In genomic region chrX:11840319-11841035, GRCm38 (mm10) we compare ENCODE assay signal across 11 mouse cellular contexts.
A peak's percentile ranks its signal among the peaks of the same experiment; 100 is the strongest.
DNase-seq lines count a peak whose midpoint lies in the region; ATAC-seq and TF ChIP-seq lines count a peak whose summit lies in the region.
"Had no signal": no experiment of that assay in that cellular context is flagged by ENCODE, and none has a peak within 500 bp of the region (broad histone marks: within the 10 kb centered on the region; RNA-seq: fewer than 3 reads in every experiment).

No protein-coding gene starts in this region.

- H3K36me3 ChIP-seq in kidney, adult 2 months (ENCODE audit: control insufficient read depth, insufficient read depth, low read length), result no peaks in the 10 kb centered on the region
- H3K36me3 ChIP-seq in heart, embryonic 15.5 days, result no peaks in the 10 kb centered on the region
- no peaks in the 10 kb centered on the region for H3K36me3 ChIP-seq in forebrain, embryonic 14.5 days (ENCODE audit: control insufficient read depth, insufficient read depth, low read length)
- H3K36me3 ChIP-seq: embryonic facial prominence, embryonic 15.5 days; G1E had no signal

- H3K9me3 ChIP-seq in heart, embryonic 15.5 days (replicated peaks), result no peaks in the 10 kb centered on the region
- no peaks in the 10 kb centered on the region for H3K9me3 ChIP-seq in forebrain, embryonic 14.5 days (replicated peaks; ENCODE audit: control insufficient read depth, low read length)
- H3K9me3 ChIP-seq: embryonic facial prominence, embryonic 15.5 days; G1E had no signal

- no peak for TF ChIP-seq CTCF in kidney, adult 2 months (conservative IDR thresholded peaks at IDR 0.05; ENCODE audit: insufficient read depth, insufficient read length, low read depth, low read length)

- H3K27ac ChIP-seq in kidney, adult 2 months (ENCODE audit: insufficient read depth, low read depth, low read length), result no peak overlapping the region; the same call in 1 of the 2 replicates
- peak overlapping the region; percentile 84 for H3K27ac ChIP-seq in heart, embryonic 15.5 days
- no peak overlapping the region for H3K27ac ChIP-seq in forebrain, embryonic 14.5 days (ENCODE audit: low read depth, low read length)
- H3K27ac ChIP-seq: embryonic facial prominence, embryonic 15.5 days had no signal

- no peak for TF ChIP-seq POLR2A in kidney, adult 2 months (IDR thresholded peaks at IDR 0.05; ENCODE audit: low read depth, low read length)

- no peaks in the 10 kb centered on the region for H3K27me3 ChIP-seq in kidney, adult 2 months (replicated peaks; ENCODE audit: control insufficient read depth, insufficient read depth, low read length)
- H3K27me3 ChIP-seq in heart, embryonic 15.5 days, result no peaks in the 10 kb centered on the region
- no peaks in the 10 kb centered on the region for H3K27me3 ChIP-seq in forebrain, embryonic 14.5 days (replicated peaks; ENCODE audit: control insufficient read depth, insufficient read depth, low read length)
- H3K27me3 ChIP-seq: embryonic facial prominence, embryonic 15.5 days had no signal

- H3K9ac ChIP-seq in heart, embryonic 15.5 days, result no peak overlapping the region
- H3K9ac ChIP-seq in forebrain, embryonic 14.5 days (ENCODE audit: low read length), result no peak overlapping the region
- H3K9ac ChIP-seq: embryonic facial prominence, embryonic 15.5 days had no signal

- H3K4me1 ChIP-seq in kidney, adult 2 months (ENCODE audit: control insufficient read depth, insufficient read depth, low read length), result no peaks in the 10 kb centered on the region
- H3K4me1 ChIP-seq in heart, embryonic 15.5 days (replicated peaks), result peaks cover 28% of the 10 kb centered on the region
- no peaks in the 10 kb centered on the region for H3K4me1 ChIP-seq in forebrain, embryonic 14.5 days (ENCODE audit: control insufficient read depth, insufficient read depth, low read length)

- no peak overlapping the region for H3K4me3 ChIP-seq in kidney, adult 2 months (ENCODE audit: insufficient read depth, low read depth, low read length)
- no peak overlapping the region for H3K4me3 ChIP-seq in heart, embryonic 15.5 days
- no peak overlapping the region for H3K4me3 ChIP-seq in forebrain, embryonic 14.5 days (ENCODE audit: low read depth, low read length)
- H3K4me3 ChIP-seq: embryonic facial prominence, embryonic 15.5 days had no signal

- ATAC-seq in heart, embryonic 15.5 days (replicated peaks; ENCODE audit: insufficient number of reproducible peaks, insufficient read depth, low FRiP score, low read depth), result no peak
- no peak for ATAC-seq in forebrain, embryonic 14.5 days

- DNase-seq in kidney, adult 2 months, result peak; percentile 56
- DNase-seq in kidney, adult 18-20 months, result no peak
- peak; percentile 49 to 62 for DNase-seq in adrenal gland, postnatal 36 days
- peak; percentile 42 for DNase-seq in lung, postnatal 36 days
- DNase-seq in right cerebral cortex, postnatal 4 days, result no peak
- no peak for DNase-seq in forebrain, embryonic 14.5 days (ENCODE audit: low spot score)
- DNase-seq in cerebellum, adult 11 months, result no peak
- DNase-seq: midbrain, embryonic 14.5 days had no signal

- WGBS in kidney, adult 2 months, result 59% methylated on average over 11 of the region's 11 CpGs
- WGBS in heart, embryonic 15.5 days, result 37% methylated on average over 11 of the region's 11 CpGs
- 68% methylated on average over 11 of the region's 11 CpGs for WGBS in forebrain, embryonic 14.5 days

- no peak overlapping the region for H3K4me2 ChIP-seq in heart, embryonic 15.5 days
- no peak overlapping the region for H3K4me2 ChIP-seq in forebrain, embryonic 14.5 days (ENCODE audit: low read length)
- H3K4me2 ChIP-seq: embryonic facial prominence, embryonic 15.5 days had no signal

Comparison
In these comparisons a context has a peak if more than half of its experiments do, and no peak if none do; other contexts are left out.
1. DNase-seq: peak in kidney, adult 2 months (single experiment), adrenal gland, postnatal 36 days (2 of 2) and lung, postnatal 36 days (single experiment); none in kidney, adult 18-20 months (single experiment), right cerebral cortex, postnatal 4 days (single experiment), forebrain, embryonic 14.5 days (single experiment) and cerebellum, adult 11 months (single experiment).